Mouse (Mus musculus) neural tube, embryonic 15.5 days (tissue): ENCODE measurements at regions not wholly inside any gene's neighbourhood (a gene's known extent, or its start where the extent isn't known, plus 50 kb on each side); places are given as distances from the start of the nearest gene placed in this dataset.

Source experiments
- ATAC-seq: fragments of 200-750 bp; cut with Nextera tagmentation; 2 replicates; pipeline ENCODE4 v1.8.0; 2017; ENCODE audit warnings: mild to moderate bottlenecking, moderate TSS enrichment, moderate library complexity; ENCODE audit not compliant: low FRiP score
- H3K27ac ChIP-seq: fragments of 300-500 bp; sonication (generic); replicated peaks from 2 replicates; pipeline ENCODE4 v1.5.1; 2015; ENCODE audit warnings: mild to moderate bottlenecking, inconsistent platforms
- H3K27me3 ChIP-seq: fragments of 300-500 bp; sonication (generic); replicated peaks from 2 replicates; pipeline ENCODE4 v1.6.1; 2015; ENCODE audit warnings: inconsistent platforms
- H3K36me3 ChIP-seq: fragments of 300-500 bp; sonication (generic); 2 replicates; pipeline ENCODE4 v1.6.1; 2015; ENCODE audit warnings: inconsistent platforms
- H3K4me1 ChIP-seq: fragments of 300-500 bp; sonication (generic); 2 replicates; pipeline ENCODE4 v1.6.1; 2015; ENCODE audit warnings: inconsistent platforms
- H3K4me2 ChIP-seq: fragments of 300-500 bp; sonication (generic); 2 replicates; pipeline ENCODE4 v1.6.1; 2015; ENCODE audit warnings: inconsistent platforms, mild to moderate bottlenecking, moderate library complexity
- H3K4me3 ChIP-seq: fragments of 300-500 bp; sonication (generic); replicated peaks from 2 replicates; pipeline ENCODE4 v1.5.1; 2015; ENCODE audit warnings: mild to moderate bottlenecking, inconsistent platforms
- H3K9ac ChIP-seq: fragments of 300-500 bp; sonication (generic); replicated peaks from 2 replicates; pipeline ENCODE4 v1.6.1; 2015; ENCODE audit warnings: mild to moderate bottlenecking, inconsistent platforms
- H3K9me3 ChIP-seq: fragments of 300-500 bp; sonication (generic); replicated peaks from 2 replicates; pipeline ENCODE4 v1.6.1; 2016; ENCODE audit warnings: inconsistent platforms
- WGBS: fragments of 180-500 bp; shearing (Covaris S2); methylation state at CpG from one replicate; pipeline ENCODE4 v1.1.7; 2015; ENCODE audit warnings: mixed read lengths; 5-methylcytosine and 5-hydroxymethylcytosine counted together

- H3K4me2 ChIP-seq: no peak overlapping the region
- H3K9me3 ChIP-seq: no peaks in the 10 kb centered on the region
- peaks cover 17% of the 10 kb centered on the region for H3K4me1 ChIP-seq
- no peak overlapping the region for H3K27ac ChIP-seq
- ATAC-seq: no peak
- no peaks in the 10 kb centered on the region for H3K36me3 ChIP-seq
- no peak overlapping the region for H3K4me3 ChIP-seq
- no peaks in the 10 kb centered on the region for H3K27me3 ChIP-seq
- WGBS: 36% methylated on average over 5 of the region's 5 CpGs
- no peak overlapping the region for H3K9ac ChIP-seq
These were observed 148.8 kb upstream of the Cd180 start for GRCm38 (mm10) chr13:102544359-102545165.

GRCm38 (mm10) chr13:102545845-102546615 is 147.3 kb upstream of the Cd180 start:
- H3K4me2 ChIP-seq: no peak overlapping the region
- 44% methylated on average over 17 of the region's 17 CpGs for WGBS
- H3K4me1 ChIP-seq: peaks cover 17% of the 10 kb centered on the region
- ATAC-seq: peak; percentile 47; the same call in 1 of the 2 replicates
- no peaks in the 10 kb centered on the region for H3K9me3 ChIP-seq
- H3K9ac ChIP-seq: no peak overlapping the region
- H3K27me3 ChIP-seq: no peaks in the 10 kb centered on the region
- H3K36me3 ChIP-seq: no peaks in the 10 kb centered on the region
- no peak overlapping the region for H3K4me3 ChIP-seq
- no peak overlapping the region for H3K27ac ChIP-seq

GRCm38 (mm10) chr13:102548252-102548651 is 145.1 kb upstream of the Cd180 start:
- Histone ChIP-seq H3K9me3 (no peaks in the 10 kb centered on the region), H3K27ac (no peak overlapping the region), H3K27me3 (no peaks in the 10 kb centered on the region), H3K4me3 (no peak overlapping the region), H3K4me1 (peaks cover 17% of the 10 kb centered on the region), H3K9ac (no peak overlapping the region), H3K36me3 (no peaks in the 10 kb centered on the region), H3K4me2 (no peak overlapping the region)
- WGBS: 45% methylated on average over 6 of the region's 6 CpGs
- no peak for ATAC-seq

- no peaks in the 10 kb centered on the region for H3K9me3 ChIP-seq
- no peaks in the 10 kb centered on the region for H3K4me1 ChIP-seq
- 37% methylated on average over 3 of the region's 3 CpGs for WGBS
- H3K4me3 ChIP-seq: no peak overlapping the region
- H3K36me3 ChIP-seq: no peaks in the 10 kb centered on the region
- no peaks in the 10 kb centered on the region for H3K27me3 ChIP-seq
- H3K4me2 ChIP-seq: no peak overlapping the region
- H3K9ac ChIP-seq: no peak overlapping the region
- no peak overlapping the region for H3K27ac ChIP-seq
- ATAC-seq: no peak
These were observed 126.3 kb upstream of the Cd180 start for GRCm38 (mm10) chr13:102566846-102567572.

GRCm38 (mm10) chr13:102569580-102569979 is 123.8 kb upstream of the Cd180 start:
- no peak overlapping the region for H3K27ac ChIP-seq
- H3K4me3 ChIP-seq: no peak overlapping the region
- H3K9ac ChIP-seq: no peak overlapping the region
- H3K4me2 ChIP-seq: no peak overlapping the region
- H3K27me3 ChIP-seq: no peaks in the 10 kb centered on the region
- WGBS: 90% methylated on average over 3 of the region's 3 CpGs
- no peak for ATAC-seq
- H3K36me3 ChIP-seq: no peaks in the 10 kb centered on the region
- H3K9me3 ChIP-seq: no peaks in the 10 kb centered on the region
- H3K4me1 ChIP-seq: peaks cover 5% of the 10 kb centered on the region; the same call in 1 of the 2 replicates

- Histone ChIP-seq H3K9me3 (no peaks in the 10 kb centered on the region), H3K36me3 (no peaks in the 10 kb centered on the region), H3K4me3 (no peak overlapping the region), H3K27me3 (no peaks in the 10 kb centered on the region), H3K4me2 (no peak overlapping the region), H3K9ac (no peak overlapping the region), H3K4me1 (peaks cover 5% of the 10 kb centered on the region; the same call in 1 of the 2 replicates), H3K27ac (no peak overlapping the region)
- 96% methylated on average over 1 of the region's 1 CpGs for WGBS
- ATAC-seq: no peak
These were observed 123.1 kb upstream of the Cd180 start for GRCm38 (mm10) chr13:102570286-102570685.

- peak overlapping the region; percentile 56 for H3K27ac ChIP-seq
- H3K36me3 ChIP-seq: no peaks in the 10 kb centered on the region
- H3K4me1 ChIP-seq: peaks cover 5% of the 10 kb centered on the region; the same call in 1 of the 2 replicates
- H3K27me3 ChIP-seq: no peaks in the 10 kb centered on the region
- no peak overlapping the region for H3K4me2 ChIP-seq
- WGBS: 51% methylated on average over 5 of the region's 5 CpGs
- no peak overlapping the region for H3K4me3 ChIP-seq
- ATAC-seq: peak; percentile 77
- no peaks in the 10 kb centered on the region for H3K9me3 ChIP-seq
- H3K9ac ChIP-seq: no peak overlapping the region
These were observed 120.0 kb upstream of the Cd180 start for GRCm38 (mm10) chr13:102573286-102573921.

GRCm38 (mm10) chr13:102576871-102577662 is 116.3 kb upstream of the Cd180 start:
- Histone ChIP-seq H3K36me3 (no peaks in the 10 kb centered on the region), H3K4me1 (peaks cover 5% of the 10 kb centered on the region; the same call in 1 of the 2 replicates), H3K9ac (no peak overlapping the region), H3K4me2 (no peak overlapping the region), H3K9me3 (no peaks in the 10 kb centered on the region), H3K27ac (no peak overlapping the region), H3K27me3 (no peaks in the 10 kb centered on the region), H3K4me3 (no peak overlapping the region)
- 75% methylated on average over 7 of the region's 7 CpGs for WGBS
- ATAC-seq: no peak

GRCm38 (mm10) chr13:102578811-102579210 is 114.5 kb upstream of the Cd180 start:
- Histone ChIP-seq H3K36me3 (no peaks in the 10 kb centered on the region), H3K27me3 (no peaks in the 10 kb centered on the region), H3K9ac (no peak overlapping the region), H3K27ac (no peak overlapping the region), H3K9me3 (no peaks in the 10 kb centered on the region), H3K4me3 (no peak overlapping the region), H3K4me2 (no peak overlapping the region), H3K4me1 (no peaks in the 10 kb centered on the region)
- 88% methylated on average over 2 of the region's 2 CpGs for WGBS
- no peak for ATAC-seq

GRCm38 (mm10) chr13:102579638-102580037 is 113.7 kb upstream of the Cd180 start:
- Histone ChIP-seq H3K4me3 (no peak overlapping the region), H3K4me2 (no peak overlapping the region), H3K4me1 (no peaks in the 10 kb centered on the region), H3K36me3 (no peaks in the 10 kb centered on the region), H3K27ac (no peak overlapping the region), H3K9ac (no peak overlapping the region), H3K9me3 (no peaks in the 10 kb centered on the region), H3K27me3 (no peaks in the 10 kb centered on the region)
- WGBS: 96% methylated on average over 3 of the region's 3 CpGs
- no peak for ATAC-seq
